Mouse (Mus musculus): Measurements from ENCODE around the gene Akap13. TPM values are rescaled to one million over a fixed set of nuclear protein-coding genes. Genes with fewer than 3 reads are reported as not detected.

The Akap13 gene
- polyA plus RNA-seq, 1 experiment: 107 TPM

DNA sequence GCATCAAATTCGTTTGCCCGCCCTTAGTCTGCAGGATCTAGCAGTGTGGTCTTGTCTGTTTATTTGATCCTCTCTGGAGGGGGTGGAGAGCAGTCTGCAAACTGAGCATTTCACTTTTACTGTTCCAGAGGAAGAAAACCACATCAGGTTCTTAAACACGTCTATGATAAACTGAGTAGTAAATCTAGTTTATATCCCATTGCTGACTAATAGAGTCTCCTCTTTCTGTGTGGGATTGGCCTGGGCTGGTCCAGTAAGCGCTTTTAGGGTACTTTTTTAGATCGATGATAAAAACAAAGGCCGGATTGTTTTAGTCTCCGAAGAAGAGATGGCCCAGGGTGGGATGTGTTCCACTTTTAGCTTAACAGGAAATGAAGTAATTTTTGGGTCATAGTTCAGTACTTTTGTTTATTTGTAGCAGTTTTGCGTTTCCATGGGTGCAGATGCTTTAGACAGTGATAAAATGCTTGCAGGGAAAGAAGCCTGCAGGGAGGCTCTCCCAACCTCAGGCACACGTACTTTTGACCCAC lies 119.9 kb downstream of the Akap13 start:
- WGBS: 16% methylated on average over 9 of the region's 9 CpGs
- TF ChIP-seq POLR2A (IDR thresholded peaks at IDR 0.05; ENCODE audit: borderline replicate concordance, control insufficient read depth, low read depth, low read length): no peak
- TF ChIP-seq CTCF (IDR thresholded peaks at IDR 0.05; ENCODE audit: control insufficient read depth, insufficient read depth, low read length): no peak
- H3K27ac ChIP-seq (ENCODE audit: control insufficient read depth, insufficient read depth, low read depth, low read length, poor library complexity): no peak overlapping the region
- H3K4me1 ChIP-seq (ENCODE audit: control insufficient read depth, insufficient read depth, low read length): no peaks in the 10 kb centered on the region; the same call in 1 of the 2 replicates
- H3K4me3 ChIP-seq (replicated peaks; ENCODE audit: control insufficient read depth, low read depth, low read length): no peak overlapping the region

DNA sequence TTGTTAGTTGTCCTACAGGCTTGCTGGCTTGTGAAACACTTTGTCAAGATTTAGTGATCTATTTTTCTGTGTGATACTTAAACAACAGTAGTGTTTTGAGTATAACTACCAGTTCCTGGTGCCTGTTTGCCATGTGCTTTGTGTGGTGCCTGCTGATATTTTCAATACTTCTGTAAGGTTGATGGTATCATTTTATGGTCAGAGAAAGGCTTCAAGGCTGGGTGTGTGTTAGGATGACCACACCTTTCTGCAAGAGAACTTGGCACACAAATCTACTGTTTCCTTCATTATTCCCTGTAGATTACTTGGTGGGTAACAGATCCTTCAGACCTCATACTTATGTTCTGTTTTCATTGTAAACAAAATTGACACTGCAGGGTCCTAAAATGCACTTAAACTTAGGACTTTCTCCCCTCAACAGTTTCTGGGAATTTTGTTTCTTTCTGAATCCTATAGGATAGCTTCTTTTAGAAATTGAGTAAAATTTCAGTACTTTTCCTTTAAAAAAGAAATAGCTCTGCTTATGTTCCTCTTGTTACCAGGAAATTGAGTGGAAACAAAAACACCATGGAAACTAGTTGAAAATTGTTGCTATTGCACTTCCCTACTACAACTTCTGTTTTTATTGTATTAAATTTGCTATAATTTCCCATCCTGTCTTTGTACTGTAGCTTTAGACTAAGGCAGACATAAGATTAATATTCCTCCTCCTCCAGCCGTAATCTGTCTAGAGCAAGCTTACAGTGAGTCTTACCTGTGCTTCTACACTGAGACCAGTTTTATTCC lies 120.7 kb downstream of the Akap13 start:
- Histone ChIP-seq H3K4me3 (replicated peaks; ENCODE audit: control insufficient read depth, low read depth, low read length) (no peak overlapping the region), H3K4me1 (ENCODE audit: control insufficient read depth, insufficient read depth, low read length) (no peaks in the 10 kb centered on the region; the same call in 1 of the 2 replicates), H3K27ac (ENCODE audit: control insufficient read depth, insufficient read depth, low read depth, low read length, poor library complexity) (no peak overlapping the region)
- WGBS: 75% methylated on average over 1 of the region's 1 CpGs
- no peak for TF ChIP-seq POLR2A (IDR thresholded peaks at IDR 0.05; ENCODE audit: borderline replicate concordance, control insufficient read depth, low read depth, low read length)
- no peak for TF ChIP-seq CTCF (IDR thresholded peaks at IDR 0.05; ENCODE audit: control insufficient read depth, insufficient read depth, low read length)

DNA sequence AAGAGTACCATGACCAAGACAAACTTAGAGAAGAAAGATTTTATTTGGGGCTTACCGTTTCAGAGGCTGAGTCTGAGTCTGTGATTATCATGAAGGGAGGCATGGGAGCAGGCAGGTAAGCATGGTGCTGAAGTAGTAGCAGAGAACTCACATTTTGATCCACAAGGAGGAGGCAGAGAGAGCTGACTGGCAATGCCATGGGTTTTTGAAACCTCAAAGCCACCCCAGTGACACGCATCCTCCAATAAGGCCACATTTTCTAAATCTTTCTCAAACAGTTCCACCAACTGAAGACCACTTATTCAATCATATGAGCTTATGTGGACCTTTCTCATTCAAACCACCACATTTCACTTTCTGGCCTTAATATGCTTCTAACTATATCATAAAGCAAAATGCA lies 121.5 kb downstream of the Akap13 start:
- WGBS: 77% methylated on average over 2 of the region's 2 CpGs
- H3K4me1 ChIP-seq (ENCODE audit: control insufficient read depth, insufficient read depth, low read length): no peaks in the 10 kb centered on the region; the same call in 1 of the 2 replicates
- H3K4me3 ChIP-seq (replicated peaks; ENCODE audit: control insufficient read depth, low read depth, low read length): no peak overlapping the region
- TF ChIP-seq POLR2A (IDR thresholded peaks at IDR 0.05; ENCODE audit: borderline replicate concordance, control insufficient read depth, low read depth, low read length) (no peak), CTCF (IDR thresholded peaks at IDR 0.05; ENCODE audit: control insufficient read depth, insufficient read depth, low read length) (no peak)
- H3K27ac ChIP-seq (ENCODE audit: control insufficient read depth, insufficient read depth, low read depth, low read length, poor library complexity): no peak overlapping the region

DNA sequence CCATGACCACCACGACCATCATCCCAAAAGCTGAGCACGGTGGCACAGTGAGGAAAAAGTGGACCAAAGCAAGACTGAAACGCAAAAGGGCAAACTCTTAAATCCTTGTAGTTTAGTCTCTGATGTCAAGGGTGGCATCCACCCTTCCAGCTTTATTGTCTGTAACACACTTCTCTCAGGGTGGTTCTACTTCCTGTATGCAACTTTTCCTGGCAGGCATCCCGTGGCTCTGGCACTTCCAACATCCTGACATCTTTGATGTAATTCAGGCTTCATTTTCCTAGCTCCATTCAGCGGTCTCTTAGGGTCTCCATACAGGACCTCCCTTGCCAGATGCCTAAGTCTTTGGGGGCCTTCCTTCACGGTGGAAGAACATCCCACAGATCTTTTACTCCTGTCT lies 122.0 kb downstream of the Akap13 start:
- Histone ChIP-seq H3K4me1 (ENCODE audit: control insufficient read depth, insufficient read depth, low read length) (no peaks in the 10 kb centered on the region; the same call in 1 of the 2 replicates), H3K4me3 (replicated peaks; ENCODE audit: control insufficient read depth, low read depth, low read length) (no peak overlapping the region), H3K27ac (ENCODE audit: control insufficient read depth, insufficient read depth, low read depth, low read length, poor library complexity) (no peak overlapping the region)
- TF ChIP-seq POLR2A (IDR thresholded peaks at IDR 0.05; ENCODE audit: borderline replicate concordance, control insufficient read depth, low read depth, low read length) (no peak), CTCF (IDR thresholded peaks at IDR 0.05; ENCODE audit: control insufficient read depth, insufficient read depth, low read length) (no peak)
- WGBS: 78% methylated on average over 6 of the region's 6 CpGs

DNA sequence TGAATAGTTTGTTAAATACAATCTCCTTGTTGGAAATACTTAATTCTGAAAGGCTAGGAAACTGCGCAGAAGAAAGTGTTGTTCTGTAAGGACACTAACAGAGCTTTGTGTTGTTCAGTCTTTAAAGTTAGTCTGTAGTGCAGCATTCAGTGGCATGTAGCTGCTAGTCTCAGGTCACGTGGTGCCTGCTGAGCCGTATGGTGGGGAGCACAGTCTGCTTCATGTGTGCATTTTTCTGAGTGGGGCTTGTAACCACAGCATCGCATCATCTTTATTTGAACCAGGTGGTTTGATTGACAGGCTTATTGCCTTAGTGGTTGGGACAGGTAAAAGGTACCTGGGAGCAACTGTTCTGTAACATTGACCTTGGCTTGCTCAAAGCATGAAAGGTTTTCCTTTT lies 123.3 kb downstream of the Akap13 start:
- H3K4me3 ChIP-seq (replicated peaks; ENCODE audit: control insufficient read depth, low read depth, low read length): no peak overlapping the region
- H3K27ac ChIP-seq (ENCODE audit: control insufficient read depth, insufficient read depth, low read depth, low read length, poor library complexity): no peak overlapping the region
- WGBS: 80% methylated on average over 4 of the region's 4 CpGs
- TF ChIP-seq POLR2A (IDR thresholded peaks at IDR 0.05; ENCODE audit: borderline replicate concordance, control insufficient read depth, low read depth, low read length): no peak
- TF ChIP-seq CTCF (IDR thresholded peaks at IDR 0.05; ENCODE audit: control insufficient read depth, insufficient read depth, low read length): no peak
- H3K4me1 ChIP-seq (ENCODE audit: control insufficient read depth, insufficient read depth, low read length): peaks cover 1% of the 10 kb centered on the region; the same call in 1 of the 2 replicates

DNA sequence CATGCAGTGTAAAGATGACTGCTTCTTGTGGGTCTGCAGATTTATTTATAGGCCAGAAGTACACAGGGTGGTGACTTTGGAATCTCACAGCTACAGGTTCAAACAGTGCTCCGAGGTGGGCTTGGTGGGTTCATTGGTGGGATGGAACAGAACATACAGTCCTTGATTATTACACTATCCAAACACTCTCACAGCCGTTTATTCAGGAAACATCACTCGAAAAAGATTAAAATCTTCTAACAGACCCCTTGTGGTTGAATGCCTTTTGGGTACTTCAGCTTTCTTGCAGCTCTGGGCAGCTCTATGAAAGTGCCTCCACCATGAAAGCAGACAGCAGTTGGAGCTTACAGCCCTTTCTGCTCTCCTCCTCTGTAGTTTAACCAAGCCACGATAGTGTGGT lies 126.8 kb downstream of the Akap13 start:
- H3K4me3 ChIP-seq (replicated peaks; ENCODE audit: control insufficient read depth, low read depth, low read length): no peak overlapping the region
- H3K4me1 ChIP-seq (ENCODE audit: control insufficient read depth, insufficient read depth, low read length): peaks cover 4% of the 10 kb centered on the region
- no peak for TF ChIP-seq POLR2A (IDR thresholded peaks at IDR 0.05; ENCODE audit: borderline replicate concordance, control insufficient read depth, low read depth, low read length)
- TF ChIP-seq CTCF (IDR thresholded peaks at IDR 0.05; ENCODE audit: control insufficient read depth, insufficient read depth, low read length): no peak
- 11% methylated on average over 4 of the region's 4 CpGs for WGBS
- H3K27ac ChIP-seq (ENCODE audit: control insufficient read depth, insufficient read depth, low read depth, low read length, poor library complexity): no peak overlapping the region

DNA sequence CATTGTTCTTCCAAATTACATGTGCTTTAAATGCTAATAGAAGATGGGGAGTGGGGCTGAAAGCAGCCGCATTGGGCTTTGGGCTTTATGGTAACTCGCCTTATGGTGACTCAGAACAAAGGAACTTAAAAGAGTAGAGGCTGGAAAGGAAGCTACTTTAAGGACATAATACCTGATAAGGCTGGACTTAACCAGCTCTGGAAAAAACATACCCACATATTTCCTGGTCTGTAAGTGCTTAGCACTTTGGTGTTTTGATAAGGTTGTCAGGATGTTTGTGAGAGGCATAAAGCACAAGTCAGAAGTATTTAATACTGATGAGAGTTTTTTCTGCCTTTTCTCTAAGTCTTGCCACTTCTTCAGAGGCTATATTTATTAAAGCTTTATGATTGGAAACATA lies 128.8 kb downstream of the Akap13 start:
- peaks cover 4% of the 10 kb centered on the region for H3K4me1 ChIP-seq (ENCODE audit: control insufficient read depth, insufficient read depth, low read length)
- WGBS: 56% methylated on average over 2 of the region's 2 CpGs

DNA sequence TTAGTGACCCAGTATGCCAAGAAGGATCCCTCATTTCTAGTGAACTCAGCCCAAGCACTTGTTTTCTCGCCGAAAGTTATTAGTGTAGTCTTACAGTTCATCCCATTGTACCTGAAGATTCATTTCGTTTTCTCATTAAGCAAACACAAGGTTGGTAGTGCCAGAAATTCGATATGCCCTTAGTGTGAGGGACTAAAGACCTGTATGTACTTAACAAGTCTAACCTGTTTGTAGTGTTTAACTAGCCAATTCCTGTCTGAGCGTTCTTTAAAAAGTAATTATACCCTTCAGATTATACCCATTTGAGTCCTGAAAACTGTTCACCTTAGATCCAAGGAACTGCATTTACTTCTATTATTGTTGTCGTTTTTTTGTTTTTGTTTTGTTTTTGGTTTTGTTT lies 130.1 kb downstream of the Akap13 start:
- peaks cover 4% of the 10 kb centered on the region for H3K4me1 ChIP-seq (ENCODE audit: control insufficient read depth, insufficient read depth, low read length)
- whole genome bisulfite sequencing: 64% methylated on average over 6 of the region's 6 CpGs
- H3K27ac ChIP-seq (ENCODE audit: control insufficient read depth, insufficient read depth, low read depth, low read length, poor library complexity): no peak overlapping the region
- TF ChIP-seq POLR2A (IDR thresholded peaks at IDR 0.05; ENCODE audit: borderline replicate concordance, control insufficient read depth, low read depth, low read length): no peak
- TF ChIP-seq CTCF (IDR thresholded peaks at IDR 0.05; ENCODE audit: control insufficient read depth, insufficient read depth, low read length): no peak
- no peak overlapping the region for H3K4me3 ChIP-seq (replicated peaks; ENCODE audit: control insufficient read depth, low read depth, low read length)

More for the DNA sequence above, 128.8 kb downstream of the Akap13 start:
- Histone ChIP-seq H3K4me3 (replicated peaks; ENCODE audit: control insufficient read depth, low read depth, low read length) (no peak overlapping the region), H3K27ac (ENCODE audit: control insufficient read depth, insufficient read depth, low read depth, low read length, poor library complexity) (no peak overlapping the region)
- TF ChIP-seq CTCF (IDR thresholded peaks at IDR 0.05; ENCODE audit: control insufficient read depth, insufficient read depth, low read length) (no peak), POLR2A (IDR thresholded peaks at IDR 0.05; ENCODE audit: borderline replicate concordance, control insufficient read depth, low read depth, low read length) (no peak)

Data from bone marrow, adult 2 months (tissue).